Comparison of ENCODE assay signal across 13 mouse cellular contexts in genomic region chr9:106206515-106206914, GRCm38 (mm10). TPM values are rescaled to one million over a fixed set of nuclear protein-coding genes. Genes with fewer than 3 reads are reported as not detected.
DNase-seq lines count a peak whose midpoint lies in the region; ATAC-seq lines count a peak whose summit lies in the region.
"Had no signal": no experiment of that assay in that cellular context is flagged by ENCODE, and none has a peak within 500 bp of the region (broad histone marks: within the 10 kb centered on the region; RNA-seq: fewer than 3 reads in every experiment).

No protein-coding gene starts in this region.

- ATAC-seq in limb, embryonic 15.5 days (ENCODE audit: insufficient number of reproducible peaks, low FRiP score, low TSS enrichment, low read depth) = no peak
- ATAC-seq in megakaryocyte-erythroid progenitor cell, adult 5-6 weeks (replicated peaks; ENCODE audit: low FRiP score, low TSS enrichment, poor library complexity, severe bottlenecking) = no peak
- ATAC-seq: forebrain, embryonic 16.5 days had no signal

- intact Hi-C loops in heart, postnatal 36 days (cut with DNase I) = no loop called here

- H3K9me3 ChIP-seq in limb, embryonic 15.5 days = no peaks in the 10 kb centered on the region
- H3K9me3 ChIP-seq in limb, embryonic 10.5 days (replicated peaks) = no peaks in the 10 kb centered on the region
- H3K9me3 ChIP-seq: neural tube, embryonic 15.5 days had no signal

- H3K4me3 ChIP-seq in limb, embryonic 15.5 days = no peak overlapping the region
- H3K4me3 ChIP-seq in limb, embryonic 10.5 days = no peak overlapping the region
- H3K4me3 ChIP-seq: neural tube, embryonic 15.5 days had no signal

- peaks cover 41% of the 10 kb centered on the region for H3K4me1 ChIP-seq in limb, embryonic 15.5 days
- H3K4me1 ChIP-seq in limb, embryonic 10.5 days = peaks cover 43% of the 10 kb centered on the region

- H3K36me3 ChIP-seq in limb, embryonic 15.5 days = peaks cover 9% of the 10 kb centered on the region; the same call in 1 of the 2 replicates
- H3K36me3 ChIP-seq in limb, embryonic 10.5 days = peaks cover 32% of the 10 kb centered on the region

- DNase-seq in adrenal gland, adult 2 months = peak; percentile 78
- no peak for DNase-seq in adrenal gland, postnatal 25 days
- DNase-seq in limb, embryonic 10.5 days (ENCODE audit: low spot score) = no peak
- DNase-seq in heart, adult 9 months (ENCODE audit: low spot score in 2 of 2) = peak; percentile 70 to 73
- DNase-seq in heart, postnatal 36 days = peak; percentile 53 to 59
- no peak for DNase-seq in thymus, postnatal 36 days
- DNase-seq: cerebellum, adult 11-12 months; right cerebral cortex, adult 18-20 months had no signal

- H3K9ac ChIP-seq in limb, embryonic 15.5 days = no peak overlapping the region
- H3K9ac ChIP-seq: liver, embryonic 14.5 days; neural tube, embryonic 15.5 days had no signal

- no peak overlapping the region for H3K4me2 ChIP-seq in limb, embryonic 15.5 days
- H3K4me2 ChIP-seq: neural tube, embryonic 15.5 days had no signal

- peak overlapping the region; percentile 17; the same call in 1 of the 2 replicates for H3K27ac ChIP-seq in limb, embryonic 15.5 days
- no peak overlapping the region for H3K27ac ChIP-seq in limb, embryonic 10.5 days
- H3K27ac ChIP-seq: liver, embryonic 14.5 days; neural tube, embryonic 15.5 days had no signal

- H3K27me3 ChIP-seq in limb, embryonic 15.5 days = no peaks in the 10 kb centered on the region
- H3K27me3 ChIP-seq in limb, embryonic 10.5 days (ENCODE audit: low read depth, poor library complexity, severe bottlenecking) = no peaks in the 10 kb centered on the region
- H3K27me3 ChIP-seq: neural tube, embryonic 15.5 days had no signal

- 81% methylated on average over 2 of the region's 2 CpGs for WGBS in limb, embryonic 15.5 days
- WGBS in limb, embryonic 10.5 days = 89% methylated on average over 2 of the region's 2 CpGs

RNA-seq across cellular contexts. Expression of gene Twf2, which starts 3.6 kb away (rescaled TPM):
- 100 to 1,000 TPM in 1 of 2 experiments, 10 to 100 TPM in 1; 75.8 to 128 TPM for total RNA-seq in adrenal gland, adult 2 months (2021)
- 121 and 125 TPM in 2 replicates for polyA plus RNA-seq in adrenal gland, adult 2 months (2012; rRNA removed)
- total RNA-seq in adrenal gland, postnatal 25 days (2021) = 111 and 128 TPM in 2 replicates
- 60.0 and 68.5 TPM in 2 replicates for polyA plus RNA-seq in limb, embryonic 15.5 days (2015; fragmentation: Nextera tagmentation; extraction: Ambion mirVana)
- 75.1 and 76.6 TPM in 2 replicates for polyA plus RNA-seq in limb, embryonic 10.5 days (2016; fragmentation: Nextera tagmentation; extraction: Ambion mirVana)
- 100 to 1,000 TPM; 266 to 269 TPM for total RNA-seq in heart, postnatal 36 days (2021)
- total RNA-seq in megakaryocyte-erythroid progenitor cell, adult 5-6 weeks (2014; fragmentation: Nextera tagmentation) = 11.4 and 15.5 TPM in 2 replicates
- 13.7 and 19.8 TPM in 2 replicates for total RNA-seq in megakaryocyte-erythroid progenitor cell, adult 5-6 weeks (2017)

RNA-seq across cellular contexts. Expression of gene Ppm1m, which starts 7.0 kb away (rescaled TPM):
- 100 to 1,000 TPM in 1 of 2 experiments, 10 to 100 TPM in 1; 84.6 to 135 TPM for total RNA-seq in adrenal gland, adult 2 months (2021)
- polyA plus RNA-seq in adrenal gland, adult 2 months (2012; rRNA removed) = 216 and 273 TPM in 2 replicates
- total RNA-seq in adrenal gland, postnatal 25 days (2021) = 119 and 156 TPM in 2 replicates
- polyA plus RNA-seq in limb, embryonic 15.5 days (2015; fragmentation: Nextera tagmentation; extraction: Ambion mirVana) = 48.6 and 52.2 TPM in 2 replicates
- 53.1 and 57.5 TPM in 2 replicates for polyA plus RNA-seq in limb, embryonic 10.5 days (2016; fragmentation: Nextera tagmentation; extraction: Ambion mirVana)
- 10 to 100 TPM; 12.2 to 13.8 TPM for total RNA-seq in heart, postnatal 36 days (2021)
- 15.4 and 21.4 TPM in 2 replicates for total RNA-seq in megakaryocyte-erythroid progenitor cell, adult 5-6 weeks (2014; fragmentation: Nextera tagmentation)
- 3.5 and 6.8 TPM in 2 replicates for total RNA-seq in megakaryocyte-erythroid progenitor cell, adult 5-6 weeks (2017)

RNA-seq across cellular contexts. Expression of gene Tlr9, which starts 15.9 kb away (rescaled TPM):
- 1 to 10 TPM in 1 of 2 experiments, under 1 TPM in 1; 0.84 to 1.4 TPM for total RNA-seq in adrenal gland, adult 2 months (2021)
- 2.5 and 2.7 TPM in 2 replicates for polyA plus RNA-seq in adrenal gland, adult 2 months (2012; rRNA removed)
- total RNA-seq in adrenal gland, postnatal 25 days (2021) = 0.67 and 0.85 TPM in 2 replicates
- 0.07 and 0.12 TPM in 2 replicates for polyA plus RNA-seq in limb, embryonic 15.5 days (2015; fragmentation: Nextera tagmentation; extraction: Ambion mirVana)
- not detected in 2 replicates for polyA plus RNA-seq in limb, embryonic 10.5 days (2016; fragmentation: Nextera tagmentation; extraction: Ambion mirVana)
- 1 to 10 TPM in 1 of 2 experiments, under 1 TPM in 1; 0.47 to 1.1 TPM for total RNA-seq in heart, postnatal 36 days (2021)
- total RNA-seq in megakaryocyte-erythroid progenitor cell, adult 5-6 weeks (2014; fragmentation: Nextera tagmentation) = not detected in 2 replicates
- total RNA-seq in megakaryocyte-erythroid progenitor cell, adult 5-6 weeks (2017) = not detected in 2 replicates
- polyA plus RNA-seq: forebrain, embryonic 16.5 days; neural tube, embryonic 15.5 days had no signal

RNA-seq across cellular contexts. Expression of gene Wdr82, which starts 35.8 kb away (rescaled TPM):
- total RNA-seq in adrenal gland, adult 2 months (2021) = 10 to 100 TPM; 66.8 to 75.8 TPM
- 50.5 and 67.4 TPM in 2 replicates for polyA plus RNA-seq in adrenal gland, adult 2 months (2012; rRNA removed)
- total RNA-seq in adrenal gland, postnatal 25 days (2021) = 82.4 and 83.3 TPM in 2 replicates
- 23.5 and 29.2 TPM in 2 replicates for polyA plus RNA-seq in limb, embryonic 15.5 days (2015; fragmentation: Nextera tagmentation; extraction: Ambion mirVana)
- polyA plus RNA-seq in limb, embryonic 10.5 days (2016; fragmentation: Nextera tagmentation; extraction: Ambion mirVana) = 26.2 and 28.8 TPM in 2 replicates
- total RNA-seq in heart, postnatal 36 days (2021) = 10 to 100 TPM; 34.6 to 43.4 TPM
- 65.2 and 70.8 TPM in 2 replicates for total RNA-seq in megakaryocyte-erythroid progenitor cell, adult 5-6 weeks (2014; fragmentation: Nextera tagmentation)
- total RNA-seq in megakaryocyte-erythroid progenitor cell, adult 5-6 weeks (2017) = 88.0 and 89.2 TPM in 2 replicates

RNA-seq across cellular contexts. Expression of gene Alas1, which starts 41.9 kb away (rescaled TPM):
- total RNA-seq in adrenal gland, adult 2 months (2021) = 1,000 to 10,000 TPM; 1,496 to 1,691 TPM
- polyA plus RNA-seq in adrenal gland, adult 2 months (2012; rRNA removed) = 1,137 and 1,435 TPM in 2 replicates
- total RNA-seq in adrenal gland, postnatal 25 days (2021) = 769 and 1,285 TPM in 2 replicates
- polyA plus RNA-seq in limb, embryonic 15.5 days (2015; fragmentation: Nextera tagmentation; extraction: Ambion mirVana) = 100 and 110 TPM in 2 replicates
- 62.8 and 77.9 TPM in 2 replicates for polyA plus RNA-seq in limb, embryonic 10.5 days (2016; fragmentation: Nextera tagmentation; extraction: Ambion mirVana)
- total RNA-seq in heart, postnatal 36 days (2021) = 100 to 1,000 TPM; 298 to 524 TPM
- total RNA-seq in megakaryocyte-erythroid progenitor cell, adult 5-6 weeks (2014; fragmentation: Nextera tagmentation) = 29.5 and 45.9 TPM in 2 replicates
- 21.7 and 27.7 TPM in 2 replicates for total RNA-seq in megakaryocyte-erythroid progenitor cell, adult 5-6 weeks (2017)

Comparison
In these comparisons a context has a peak if more than half of its experiments do, and no peak if none do; other contexts are left out.
1. DNase-seq: peak in adrenal gland, adult 2 months (single experiment), heart, adult 9 months (2 of 2) and heart, postnatal 36 days (2 of 2); none in adrenal gland, postnatal 25 days (single experiment), limb, embryonic 10.5 days (single experiment) and thymus, postnatal 36 days (0 of 2).